Mouse (Mus musculus): ENCODE data around the gene Gm20671. TPM values are rescaled to one million over a fixed set of nuclear protein-coding genes. Genes with fewer than 3 reads are reported as not detected.
"Not testable (repeated sequence)": the region's sequence is repeated elsewhere in the genome, so short reads cannot be mapped to it uniquely, and the experiment has no call there.

The Gm20671 gene
- polyA plus RNA-seq, 1 experiment from 2014 or later, result not detected

DNA sequence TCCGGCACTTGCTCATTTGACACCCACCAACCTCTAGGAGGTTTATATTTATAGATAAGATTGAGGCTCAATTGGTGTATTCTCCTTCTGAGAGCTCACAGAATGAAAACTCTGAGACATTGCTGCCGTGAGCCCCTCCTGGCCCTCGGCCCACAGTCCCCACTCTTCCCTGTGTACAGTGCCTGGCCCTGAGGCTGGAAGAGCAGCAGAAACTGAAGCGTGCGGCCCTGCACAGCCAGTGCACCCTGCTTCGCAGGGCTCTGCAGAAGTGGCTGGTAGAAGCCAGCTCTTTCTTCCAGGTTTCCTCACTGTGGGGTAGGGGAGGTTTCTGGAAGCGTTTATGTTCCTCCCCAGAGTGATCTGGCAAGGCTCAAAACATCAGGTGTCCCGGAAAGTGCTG lies 104.2 kb downstream of the Gm20671 start:
- H3K4me3 ChIP-seq; H3K9ac ChIP-seq; ATAC-seq (replicated peaks); H3K36me3 ChIP-seq (replicated peaks); H3K27ac ChIP-seq; H3K4me1 ChIP-seq; H3K27me3 ChIP-seq (replicated peaks); H3K9me3 ChIP-seq; H3K4me2 ChIP-seq: not testable (repeated sequence)
- WGBS, result 90% methylated on average over 8 of the region's 8 CpGs

DNA sequence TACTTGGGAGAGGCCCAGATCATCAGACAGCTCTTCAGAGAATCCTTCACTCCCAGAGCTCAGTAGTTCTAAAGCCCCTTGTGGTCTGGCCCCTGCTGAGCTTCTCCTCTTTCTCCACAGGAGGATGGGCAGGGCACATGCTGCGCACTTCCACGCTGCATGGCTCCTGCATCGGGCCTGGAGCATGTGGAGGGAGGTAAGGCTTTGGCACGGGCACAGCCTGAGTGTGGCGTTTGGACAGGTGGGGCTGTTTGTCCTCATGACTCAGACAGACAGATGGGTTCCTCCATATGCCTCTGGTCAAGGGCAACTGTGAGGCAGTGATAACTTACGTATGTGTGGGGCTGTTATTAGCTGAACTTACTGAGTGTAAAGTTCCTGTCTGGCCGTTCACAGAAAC lies 104.6 kb downstream of the Gm20671 start:
- Histone ChIP-seq H3K4me3 (no peak overlapping the region), H3K36me3 (replicated peaks) (no peaks in the 10 kb centered on the region), H3K4me1 (no peaks in the 10 kb centered on the region), H3K9me3 (0 out of 2 replicates have a peak, but pooled peaks cover 3% of the 10 kb centered on the region), H3K27me3 (replicated peaks) (no peaks in the 10 kb centered on the region), H3K9ac (no peak overlapping the region), H3K4me2 (no peak overlapping the region), H3K27ac (no peak overlapping the region)
- no peak for ATAC-seq (replicated peaks)
- 68% methylated on average over 7 of the region's 7 CpGs for WGBS

DNA sequence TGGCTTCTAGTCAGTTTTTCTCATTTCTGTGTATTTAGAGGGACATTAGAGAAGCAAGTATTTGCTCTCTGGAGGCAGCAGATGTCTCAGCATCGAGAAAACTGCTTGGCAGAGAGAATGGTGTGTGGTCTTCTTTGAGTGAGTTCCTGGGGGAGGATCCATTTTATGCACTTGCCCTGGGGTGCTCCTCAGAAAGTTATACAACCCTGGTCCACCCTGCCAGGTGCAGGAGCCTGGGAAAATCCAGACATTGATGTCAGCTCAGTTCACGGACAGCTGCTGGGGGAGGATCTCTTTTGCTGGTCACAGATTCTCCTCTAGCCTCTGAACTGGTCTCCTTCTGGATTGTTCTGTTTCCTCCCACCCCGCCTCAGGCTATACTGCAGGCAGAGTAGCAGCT lies 105.6 kb downstream of the Gm20671 start:
- Histone ChIP-seq H3K4me1 (no peaks in the 10 kb centered on the region), H3K36me3 (replicated peaks) (no peaks in the 10 kb centered on the region), H3K27ac (no peak overlapping the region), H3K27me3 (replicated peaks) (no peaks in the 10 kb centered on the region), H3K9ac (no peak overlapping the region), H3K4me3 (no peak overlapping the region), H3K9me3 (0 out of 2 replicates have a peak, but pooled peaks cover 3% of the 10 kb centered on the region), H3K4me2 (no peak overlapping the region)
- no peak for ATAC-seq (replicated peaks)
- 69% methylated on average over 3 of the region's 3 CpGs for WGBS

DNA sequence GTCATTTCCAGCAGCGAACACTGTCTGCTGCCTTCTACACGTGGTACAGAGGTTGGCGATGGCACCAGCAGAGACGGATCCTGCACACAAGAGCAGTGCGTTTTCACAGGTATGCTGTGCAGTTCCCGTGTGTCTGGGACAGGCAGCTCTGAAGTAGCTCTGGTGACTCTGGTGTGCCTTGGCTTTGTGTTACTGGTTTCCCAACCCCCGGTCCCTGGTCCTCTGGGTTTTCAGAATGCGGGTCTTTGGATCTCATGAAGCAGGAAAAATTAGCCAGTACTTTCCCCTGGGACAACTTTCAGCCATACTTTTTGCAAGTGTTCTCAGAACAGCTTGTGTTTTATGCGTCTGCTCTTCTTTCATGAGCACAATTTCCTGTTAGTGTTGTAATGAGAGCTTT lies 106.5 kb downstream of the Gm20671 start:
- 82% methylated on average over 9 of the region's 9 CpGs for WGBS
- H3K27me3 ChIP-seq (replicated peaks), result no peaks in the 10 kb centered on the region
- no peak overlapping the region for H3K27ac ChIP-seq
- H3K4me1 ChIP-seq, result no peaks in the 10 kb centered on the region
- H3K36me3 ChIP-seq (replicated peaks), result no peaks in the 10 kb centered on the region
- 0 out of 2 replicates have a peak, but pooled peaks cover 2% of the 10 kb centered on the region for H3K9me3 ChIP-seq
- ATAC-seq (replicated peaks), result no peak
- H3K9ac ChIP-seq, result no peak overlapping the region
- H3K4me3 ChIP-seq, result no peak overlapping the region
- no peak overlapping the region for H3K4me2 ChIP-seq

DNA sequence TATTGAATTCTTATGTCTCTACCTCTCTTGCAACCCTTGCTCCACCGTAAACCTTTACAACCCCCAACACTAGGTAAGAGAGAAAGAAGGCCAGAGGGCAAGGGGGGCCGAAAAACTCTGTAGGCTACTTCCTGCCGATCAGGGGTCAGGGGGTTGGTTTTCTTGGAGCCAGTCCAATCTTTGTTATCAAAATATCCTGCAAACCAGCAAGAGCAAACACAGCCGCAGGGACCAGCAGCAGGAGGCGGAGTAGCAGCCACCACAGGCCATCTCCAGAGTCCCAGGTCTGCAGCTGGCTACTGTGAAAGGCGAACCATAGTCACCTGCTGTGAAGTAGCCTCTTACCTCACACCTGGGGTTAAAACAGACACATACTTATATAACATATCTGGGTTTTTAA lies 108.0 kb downstream of the Gm20671 start:
- Histone ChIP-seq H3K27me3 (replicated peaks) (no peaks in the 10 kb centered on the region), H3K4me2 (no peak overlapping the region), H3K4me1 (no peaks in the 10 kb centered on the region), H3K36me3 (replicated peaks) (no peaks in the 10 kb centered on the region), H3K9ac (no peak overlapping the region), H3K9me3 (no peaks in the 10 kb centered on the region), H3K27ac (no peak overlapping the region), H3K4me3 (no peak overlapping the region)
- ATAC-seq (replicated peaks), result no peak
- WGBS, result 74% methylated on average over 6 of the region's 6 CpGs

DNA sequence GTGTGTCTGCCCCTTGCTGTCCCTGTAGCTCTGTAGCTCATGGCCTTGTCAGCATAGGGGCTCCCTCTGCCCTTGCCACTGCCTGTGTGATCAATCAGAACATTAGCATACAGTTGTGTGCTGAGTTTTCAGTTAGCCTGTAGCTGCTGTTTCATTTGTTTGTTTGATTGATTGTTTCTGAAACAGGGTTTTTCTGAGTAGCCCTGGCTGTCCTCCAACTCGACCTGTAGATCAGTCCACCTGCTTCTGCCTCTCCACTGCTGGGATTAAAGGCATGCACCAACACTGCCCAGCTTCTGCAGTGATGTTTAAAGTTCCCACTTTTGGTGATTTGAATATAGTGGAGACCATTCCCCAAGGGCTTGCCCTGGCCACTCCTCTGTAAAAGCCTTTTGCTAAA lies 109.2 kb downstream of the Gm20671 start:
- H3K27me3 ChIP-seq (replicated peaks), result no peaks in the 10 kb centered on the region
- H3K4me2 ChIP-seq, result no peak overlapping the region
- ATAC-seq (replicated peaks), result no peak
- H3K27ac ChIP-seq, result no peak overlapping the region
- H3K9me3 ChIP-seq, result no peaks in the 10 kb centered on the region
- H3K36me3 ChIP-seq (replicated peaks), result no peaks in the 10 kb centered on the region
- 63% methylated on average over 1 of the region's 1 CpGs for WGBS
- H3K9ac ChIP-seq, result no peak overlapping the region
- peaks cover 7% of the 10 kb centered on the region for H3K4me1 ChIP-seq
- H3K4me3 ChIP-seq, result no peak overlapping the region

DNA sequence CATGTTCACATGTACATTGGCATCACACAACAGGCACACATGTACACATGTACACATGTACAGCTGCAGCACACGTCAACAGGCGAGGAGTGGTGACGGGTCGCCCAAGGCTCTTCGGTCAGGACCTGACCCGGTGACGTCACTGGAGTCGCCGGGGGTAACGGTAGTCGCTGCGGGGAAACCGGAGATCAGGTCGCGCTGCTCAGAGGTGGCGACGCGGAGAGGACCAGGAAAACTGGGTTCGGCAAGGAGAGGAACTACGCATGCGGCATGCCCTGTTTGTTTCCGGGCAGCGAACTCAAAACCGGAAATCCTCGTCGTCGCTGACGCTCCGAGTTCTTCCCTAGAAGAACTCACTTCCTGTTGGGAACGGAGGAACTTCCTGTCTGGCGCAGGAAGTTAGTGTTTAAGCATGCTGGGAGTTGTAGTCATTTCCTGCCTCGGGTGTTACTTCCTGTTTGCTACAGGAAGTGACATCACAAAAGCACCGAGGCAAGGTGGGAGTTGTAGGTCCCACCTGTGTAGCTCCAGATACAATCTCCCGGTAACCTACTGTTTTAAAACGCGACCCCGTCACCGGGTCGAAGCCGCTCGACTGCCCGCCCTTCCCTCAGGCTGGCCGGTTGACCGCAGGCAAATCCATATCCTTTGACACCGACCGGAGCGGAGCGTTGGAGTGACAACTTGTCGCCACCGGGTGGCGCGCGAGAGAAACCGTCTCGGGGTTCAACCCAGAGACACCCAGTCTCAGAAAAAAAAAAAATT lies 113.0 kb downstream of the Gm20671 start:
- H3K36me3 ChIP-seq (replicated peaks), result no peaks in the 10 kb centered on the region
- no peaks in the 10 kb centered on the region for H3K27me3 ChIP-seq (replicated peaks)
- peak overlapping the region; percentile 81 for H3K27ac ChIP-seq
- peak overlapping the region; percentile 43 for H3K9ac ChIP-seq
- peak overlapping the region; percentile 69 for H3K4me2 ChIP-seq
- H3K9me3 ChIP-seq, result no peaks in the 10 kb centered on the region
- peaks cover 13% of the 10 kb centered on the region for H3K4me1 ChIP-seq
- peak overlapping the region; percentile 51 for H3K4me3 ChIP-seq
- under 1% methylated on average over 55 of the region's 55 CpGs for WGBS
- ATAC-seq (replicated peaks), result peak; percentile 98

DNA sequence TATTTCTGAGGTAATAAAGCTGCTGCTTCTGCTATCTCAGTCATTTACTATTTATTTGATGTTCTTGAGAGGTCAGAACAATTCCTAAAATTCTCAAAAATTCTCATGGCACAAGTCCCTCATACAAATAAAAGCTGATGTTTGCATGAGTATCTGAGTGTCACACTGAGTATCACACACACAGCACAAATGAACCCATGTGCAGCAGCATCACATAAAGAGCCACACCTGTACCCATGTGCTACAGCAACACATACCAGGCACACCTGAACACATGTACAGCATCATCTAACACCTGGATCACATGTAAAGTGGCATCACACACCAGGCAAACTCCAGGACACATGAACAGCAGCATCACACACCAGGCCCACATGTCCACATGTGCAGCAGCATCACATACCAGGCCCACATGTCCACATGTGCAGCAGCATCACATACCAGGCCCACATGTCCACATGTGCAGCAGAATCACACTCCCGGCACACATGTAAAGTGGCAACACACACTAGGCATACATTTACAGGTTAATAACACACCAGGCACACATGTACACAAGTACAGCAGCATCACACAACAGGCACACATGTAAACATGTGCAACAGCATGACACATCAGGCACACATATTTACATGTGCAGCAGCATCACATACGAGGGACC lies 113.7 kb downstream of the Gm20671 start:
- Histone ChIP-seq H3K9ac (peak overlapping the region; percentile 43), H3K27me3 (replicated peaks) (no peaks in the 10 kb centered on the region), H3K9me3 (no peaks in the 10 kb centered on the region), H3K36me3 (replicated peaks) (no peaks in the 10 kb centered on the region), H3K27ac (peak overlapping the region; percentile 81), H3K4me1 (peaks cover 13% of the 10 kb centered on the region), H3K4me3 (peak overlapping the region; percentile 51), H3K4me2 (peak overlapping the region; percentile 69)
- 21% methylated on average over 2 of the region's 2 CpGs for WGBS
- ATAC-seq (replicated peaks), result no peak

DNA sequence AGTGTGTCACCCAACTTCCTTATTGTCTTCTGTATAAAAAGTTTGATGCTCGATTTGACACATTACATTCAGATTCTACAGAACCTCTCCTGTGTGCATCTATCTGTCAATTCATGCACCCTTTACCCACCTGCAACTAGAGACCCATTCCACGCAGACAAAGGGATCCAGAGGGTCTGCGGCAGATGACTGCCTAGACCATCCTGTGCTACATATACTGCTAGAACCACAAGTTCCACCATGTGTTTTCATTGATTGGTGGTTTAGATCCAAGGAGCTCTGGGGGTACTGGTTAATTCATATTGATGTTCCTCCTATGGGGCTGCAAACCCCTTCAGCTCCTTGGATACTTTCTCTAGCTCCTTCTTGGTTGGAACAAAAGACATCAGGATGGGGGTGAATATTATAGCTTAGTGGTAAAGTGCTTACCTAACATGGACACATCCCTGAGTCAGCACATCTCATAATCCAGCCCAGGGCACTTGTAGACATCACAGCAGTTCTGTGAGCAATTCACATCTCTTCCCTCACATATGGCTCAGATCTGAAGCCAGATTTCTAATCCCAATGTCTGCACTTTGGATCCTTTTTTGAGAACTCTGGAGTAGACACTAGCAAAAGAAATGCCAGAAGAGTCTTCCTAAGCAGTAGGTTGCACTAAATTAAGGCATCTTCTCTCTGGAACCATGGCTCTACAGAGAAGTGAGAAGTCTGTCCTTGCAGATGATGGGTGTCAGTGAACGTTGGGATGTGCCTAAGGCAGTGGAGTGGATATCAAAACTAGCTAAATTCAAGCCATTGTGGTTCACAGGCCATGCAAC lies 114.5 kb downstream of the Gm20671 start:
- H3K27me3 ChIP-seq (replicated peaks), result no peaks in the 10 kb centered on the region
- ATAC-seq (replicated peaks), result no peak
- peak overlapping the region; percentile 51 for H3K4me3 ChIP-seq
- no peak overlapping the region for H3K27ac ChIP-seq
- peak overlapping the region; percentile 69 for H3K4me2 ChIP-seq
- H3K9ac ChIP-seq, result peak overlapping the region; percentile 43; the same call in 1 of the 2 replicates
- H3K9me3 ChIP-seq, result no peaks in the 10 kb centered on the region
- no peaks in the 10 kb centered on the region for H3K36me3 ChIP-seq (replicated peaks)
- H3K4me1 ChIP-seq, result peaks cover 13% of the 10 kb centered on the region
- 69% methylated on average over 4 of the region's 4 CpGs for WGBS

DNA sequence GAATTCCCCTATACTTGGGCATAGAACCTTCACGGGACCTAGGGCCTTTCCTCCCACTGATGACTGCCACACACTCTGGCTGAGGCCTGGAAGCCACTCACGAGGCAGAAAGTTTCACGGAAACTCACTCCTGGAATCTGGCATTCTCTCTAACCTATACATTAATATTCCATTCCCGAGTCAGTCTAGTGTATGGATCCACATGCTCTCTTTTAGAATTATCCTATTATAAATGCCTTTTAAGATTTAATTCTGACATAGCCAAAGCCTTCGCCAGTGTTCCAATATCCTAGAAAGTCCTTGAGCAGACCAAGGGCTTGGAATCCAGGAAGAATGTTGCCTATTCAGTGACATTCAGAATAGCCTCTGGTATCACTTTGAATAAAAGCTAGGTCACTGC lies 115.4 kb downstream of the Gm20671 start:
- Histone ChIP-seq H3K27ac (no peak overlapping the region), H3K27me3 (replicated peaks) (no peaks in the 10 kb centered on the region), H3K4me1 (peaks cover 13% of the 10 kb centered on the region), H3K4me3 (no peak overlapping the region), H3K9ac (no peak overlapping the region), H3K9me3 (no peaks in the 10 kb centered on the region), H3K4me2 (no peak overlapping the region), H3K36me3 (replicated peaks) (no peaks in the 10 kb centered on the region)
- ATAC-seq (replicated peaks), result no peak
- WGBS, result 75% methylated on average over 5 of the region's 5 CpGs

DNA sequence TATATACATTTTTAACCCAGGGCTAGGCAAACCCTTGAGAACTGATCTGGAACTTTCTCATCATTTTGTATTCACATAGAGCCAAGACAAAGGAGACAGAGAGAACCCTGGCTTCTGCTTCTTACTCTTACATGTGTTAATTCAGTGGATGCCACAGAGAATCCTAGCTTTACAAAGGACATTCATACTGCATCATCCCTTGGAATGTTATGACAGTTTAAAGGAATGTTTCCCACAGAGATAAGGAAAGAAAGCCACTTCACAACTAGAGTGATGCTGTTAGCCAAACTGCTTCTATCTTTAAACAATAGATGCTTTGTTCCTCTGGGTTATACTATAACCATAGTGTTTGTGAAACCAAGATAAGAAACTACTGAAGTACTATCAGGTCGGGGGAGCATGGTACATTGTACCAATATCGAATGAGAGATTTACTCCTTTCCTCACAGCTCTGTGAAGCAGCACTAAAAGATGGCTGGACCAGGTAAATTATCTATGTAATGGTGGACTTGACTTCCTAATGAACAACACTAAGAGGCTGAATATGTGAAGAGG lies 120.6 kb downstream of the Gm20671 start:
- no peaks in the 10 kb centered on the region for H3K36me3 ChIP-seq (replicated peaks)
- no peak overlapping the region for H3K27ac ChIP-seq
- no peaks in the 10 kb centered on the region for H3K9me3 ChIP-seq
- 89% methylated on average over 2 of the region's 2 CpGs for WGBS
- ATAC-seq (replicated peaks), result no peak
- H3K4me1 ChIP-seq, result no peaks in the 10 kb centered on the region
- no peak overlapping the region for H3K4me3 ChIP-seq
- H3K9ac ChIP-seq, result no peak overlapping the region
- no peaks in the 10 kb centered on the region for H3K27me3 ChIP-seq (replicated peaks)
- H3K4me2 ChIP-seq, result no peak overlapping the region

DNA sequence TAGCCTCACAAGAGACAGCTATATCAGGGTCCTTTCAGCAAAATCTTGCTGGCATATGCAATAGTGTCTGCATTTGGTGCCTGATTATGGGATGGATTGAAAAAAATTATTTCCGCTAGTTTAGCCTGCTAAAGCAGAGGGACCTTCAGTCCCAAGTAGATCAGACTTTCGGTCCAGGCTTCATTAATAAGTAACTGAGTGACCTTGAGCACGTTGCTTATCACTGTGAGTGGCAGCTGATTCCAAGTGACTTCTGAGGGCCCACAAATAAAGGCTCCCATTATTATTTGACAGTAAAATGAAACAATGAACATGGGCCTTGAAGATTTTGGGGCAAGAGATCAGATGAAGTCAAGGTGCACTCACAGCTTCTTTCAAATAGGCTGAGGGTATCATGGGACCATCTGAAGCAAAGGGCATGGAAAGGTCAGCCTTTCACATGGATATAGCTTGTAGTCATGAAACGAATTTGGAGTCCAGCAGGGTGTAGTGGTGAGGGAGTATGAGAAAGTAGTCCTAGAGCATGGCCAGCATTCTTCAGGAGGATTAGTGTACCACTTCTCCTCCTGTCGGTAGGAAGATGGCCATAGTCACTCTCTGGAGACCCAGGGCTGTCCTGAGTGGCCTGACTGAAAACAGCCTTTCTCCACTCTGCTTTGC lies 129.6 kb downstream of the Gm20671 start:
- Histone ChIP-seq H3K4me3 (no peak overlapping the region), H3K9ac (no peak overlapping the region), H3K4me1 (no peaks in the 10 kb centered on the region), H3K4me2 (no peak overlapping the region), H3K27ac (no peak overlapping the region), H3K27me3 (replicated peaks) (no peaks in the 10 kb centered on the region), H3K9me3 (no peaks in the 10 kb centered on the region), H3K36me3 (replicated peaks) (no peaks in the 10 kb centered on the region)
- ATAC-seq (replicated peaks), result no peak
- WGBS, result 76% methylated on average over 5 of the region's 5 CpGs

All from midbrain, embryonic 15.5 days (tissue).